Mouse (Mus musculus) layer of hippocampus, adult 11-12 months (tissue): ENCODE measurements at regions not wholly inside any gene's neighbourhood (a gene's known extent, or its start where the extent isn't known, plus 50 kb on each side); places are given as distances from the start of the nearest gene placed in this dataset.

Experiments used
- DNase-seq: peaks from one replicate; pipeline ENCODE4 v3.0.0; 2022; ENCODE audit warnings: low spot score

GRCm38 (mm10) chr7:51722420-51722819 lies 100.6 kb downstream of the Slc17a6 start:
- no peak for DNase-seq

GRCm38 (mm10) chr7:51723955-51724354 lies 102.1 kb downstream of the Slc17a6 start:
- DNase-seq: no peak

- no peak for DNase-seq
Observed at GRCm38 (mm10) chr7:51736285-51736684, 114.5 kb downstream of the Slc17a6 start.

- no peak for DNase-seq
Observed at GRCm38 (mm10) chr7:51739590-51739989, 117.8 kb downstream of the Slc17a6 start.

- DNase-seq: no peak
Observed at GRCm38 (mm10) chr7:51740928-51741327, 119.1 kb downstream of the Slc17a6 start.

- DNase-seq: no peak
Observed at GRCm38 (mm10) chr7:51742720-51743119, 119.1 kb upstream of the Gas2 start.

GRCm38 (mm10) chr7:51745598-51745997 lies 116.2 kb upstream of the Gas2 start:
- DNase-seq: no peak

GRCm38 (mm10) chr7:51748633-51749303 lies 113.0 kb upstream of the Gas2 start:
- peak; percentile 27 for DNase-seq

- peak; percentile 6 for DNase-seq
Observed at GRCm38 (mm10) chr7:51749304-51750129, 112.3 kb upstream of the Gas2 start.

GRCm38 (mm10) chr7:51750271-51750670 lies 111.5 kb upstream of the Gas2 start:
- DNase-seq: no peak

- no peak for DNase-seq
Observed at GRCm38 (mm10) chr7:51753062-51753461, 108.8 kb upstream of the Gas2 start.

- no peak for DNase-seq
Observed at GRCm38 (mm10) chr7:51754208-51754888, 107.5 kb upstream of the Gas2 start.

- no peak for DNase-seq
Observed at GRCm38 (mm10) chr7:51756218-51756617, 105.6 kb upstream of the Gas2 start.

GRCm38 (mm10) chr7:51759536-51760153 lies 102.2 kb upstream of the Gas2 start:
- no peak for DNase-seq

GRCm38 (mm10) chr7:51767066-51767465 lies 94.7 kb upstream of the Gas2 start:
- no peak for DNase-seq

GRCm38 (mm10) chr7:51771895-51772871 lies 89.6 kb upstream of the Gas2 start:
- peak; percentile 16 for DNase-seq

- DNase-seq: no peak
Observed at GRCm38 (mm10) chr7:51775968-51776367, 85.8 kb upstream of the Gas2 start.

GRCm38 (mm10) chr7:51783070-51783776 lies 78.6 kb upstream of the Gas2 start:
- DNase-seq: no peak

GRCm38 (mm10) chr7:51783923-51784686 lies 77.7 kb upstream of the Gas2 start:
- no peak for DNase-seq
